Mouse (Mus musculus) WW6 (cell line): ENCODE results near the gene Rab22a.
"Not testable (repeated sequence)": the region's sequence is repeated elsewhere in the genome, so short reads cannot be mapped to it uniquely, and the experiment has no call there.

ENCODE experiments used
- DNase-seq: peaks from one replicate; pipeline ENCODE4 v3.0.0-alpha.2; 2013; ENCODE audit warnings: low read depth, low spot score

Rab22a gene

DNA sequence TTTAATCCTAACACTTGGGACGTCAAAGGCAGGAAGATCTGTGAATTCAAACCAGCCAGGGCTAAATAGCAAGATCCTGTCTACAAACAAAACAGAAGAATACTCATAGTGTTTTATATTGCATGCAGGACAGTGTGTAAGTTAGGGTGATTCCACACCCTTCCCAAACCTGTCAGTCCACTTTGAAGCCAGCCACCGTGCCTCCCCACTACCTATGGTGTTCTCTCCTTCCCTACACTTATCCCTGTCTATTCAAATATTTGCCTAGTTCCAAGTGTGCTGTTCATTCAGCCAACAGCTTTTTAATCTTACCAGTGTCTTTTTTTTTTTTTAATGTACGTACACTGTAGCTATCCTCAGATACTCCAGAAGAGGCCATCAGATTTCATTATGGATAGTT lies 7.3 kb downstream of the Rab22a start:
- DNase-seq: no peak

DNA sequence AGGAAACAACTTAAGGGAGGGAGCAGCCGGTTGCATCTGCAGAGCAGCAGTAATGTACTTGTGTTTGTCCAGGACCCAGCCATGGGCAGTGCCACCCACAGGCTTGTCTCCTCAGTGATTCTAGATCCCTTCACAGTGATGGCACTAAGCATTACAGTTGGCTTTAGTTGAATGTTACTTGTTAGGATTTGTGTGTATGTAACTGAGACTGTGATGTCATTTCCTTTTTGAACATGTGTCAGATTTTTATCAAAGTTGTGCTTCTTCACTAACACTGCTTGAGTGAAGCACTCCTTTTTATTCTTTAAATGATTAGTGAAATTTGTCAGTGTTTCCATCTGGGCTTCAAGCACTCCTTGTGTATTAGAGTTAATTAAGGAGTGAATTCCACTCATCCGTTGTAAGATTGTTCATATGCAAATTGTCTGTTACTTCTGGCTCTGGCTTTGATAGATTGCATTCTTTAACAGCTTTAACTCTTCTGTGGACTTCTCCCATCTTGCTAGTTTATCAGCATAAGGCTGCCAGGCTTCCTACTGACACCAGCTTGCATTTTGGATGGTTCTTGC lies 12.9 kb downstream of the Rab22a start:
- no peak for DNase-seq

DNA sequence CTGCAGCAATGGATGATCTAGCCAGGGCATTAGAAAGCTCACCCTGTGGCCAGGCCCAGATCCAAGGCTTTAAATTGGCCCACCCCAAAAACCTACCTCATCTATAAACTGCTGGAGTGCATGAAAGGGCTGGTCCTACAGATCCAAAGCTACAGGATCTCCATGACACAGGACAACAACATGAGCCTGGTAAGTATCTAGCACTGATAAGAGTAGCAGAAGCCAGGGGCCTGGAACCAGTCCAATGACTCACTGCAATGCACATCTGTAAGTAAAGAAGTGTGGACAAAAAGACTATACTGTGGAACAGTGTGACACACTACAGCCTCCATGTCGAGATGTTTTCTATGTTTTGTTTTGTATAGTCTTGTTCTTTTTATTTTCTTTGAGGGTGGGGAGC lies 13.9 kb downstream of the Rab22a start:
- no peak for DNase-seq

DNA sequence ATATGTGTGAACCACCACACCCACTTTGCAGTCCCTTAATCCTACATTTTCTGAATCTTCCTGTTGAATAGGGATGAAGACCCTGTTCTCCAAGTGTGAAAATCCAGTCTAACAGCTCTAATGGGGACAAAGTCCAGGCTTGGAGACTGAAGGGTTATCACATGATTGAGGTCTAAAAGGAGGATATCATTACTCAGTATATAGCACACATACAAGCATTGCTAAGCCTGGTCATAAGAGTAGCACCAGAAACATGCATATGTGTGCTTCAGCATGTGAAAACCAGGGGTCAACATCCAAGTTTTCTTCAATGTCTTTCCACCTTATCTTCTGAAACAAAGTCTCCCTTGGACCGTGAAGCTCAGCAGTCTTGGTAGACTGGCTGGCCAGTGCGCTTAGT lies 19.0 kb downstream of the Rab22a start:
- no peak for DNase-seq

DNA sequence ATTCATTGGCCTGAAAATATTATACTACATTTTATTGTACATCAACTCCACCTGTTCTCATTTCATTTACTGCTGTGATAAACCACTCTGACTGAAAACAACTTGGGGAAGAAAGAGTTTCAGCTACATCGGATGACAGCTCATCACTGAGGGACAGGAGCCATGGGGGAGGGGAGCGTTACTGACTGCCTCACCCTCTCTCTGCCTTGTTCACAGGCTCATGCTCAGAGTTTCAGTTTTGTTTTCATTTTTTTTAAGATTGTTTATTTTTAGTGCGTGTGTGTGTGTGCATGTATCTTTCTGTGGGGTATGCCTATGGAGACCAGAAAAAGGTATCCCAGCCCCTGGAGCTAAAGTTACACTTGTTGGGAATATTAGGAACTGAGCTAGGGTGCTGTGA lies 19.7 kb downstream of the Rab22a start:
- no peak for DNase-seq

DNA sequence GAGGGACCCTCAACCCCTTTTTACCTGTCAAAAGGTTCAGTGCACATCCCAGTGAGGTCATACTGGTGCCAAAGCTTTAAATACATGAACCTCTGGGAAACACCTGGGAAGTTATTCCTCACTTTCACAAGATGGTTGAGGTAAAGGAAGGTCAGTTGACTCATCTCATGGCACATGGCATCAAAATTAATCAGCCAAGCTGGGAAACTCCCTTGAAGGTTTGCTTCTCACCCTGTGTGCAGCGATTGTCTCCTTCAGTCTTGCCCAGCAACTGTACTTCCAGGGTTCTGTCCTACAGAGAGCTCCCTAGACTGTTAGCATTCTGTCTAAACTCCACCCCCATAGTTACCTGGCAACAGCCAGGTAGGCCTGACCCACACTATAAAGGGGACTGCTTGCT lies 20.6 kb downstream of the Rab22a start:
- no peak for DNase-seq

DNA sequence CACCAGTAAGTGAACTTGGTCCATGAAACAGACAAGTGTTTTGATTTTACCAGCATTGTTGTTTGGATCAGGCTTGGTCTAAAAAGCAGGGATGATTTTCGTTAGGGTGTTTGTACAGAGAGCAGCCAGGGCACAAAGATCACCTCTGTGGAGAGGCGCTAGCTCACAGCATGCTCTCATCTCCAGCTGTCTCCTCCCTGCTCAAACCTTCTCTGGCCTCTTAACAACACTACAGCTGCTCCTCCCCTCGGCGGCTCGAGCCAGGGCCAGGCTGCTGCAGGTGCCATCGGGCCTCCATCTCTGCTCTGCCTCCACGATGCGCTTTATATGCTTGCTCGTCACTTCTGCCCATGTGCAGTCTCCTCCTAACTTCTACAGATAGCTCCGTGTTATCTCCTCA lies 23.2 kb downstream of the Rab22a start:
- no peak for DNase-seq

DNA sequence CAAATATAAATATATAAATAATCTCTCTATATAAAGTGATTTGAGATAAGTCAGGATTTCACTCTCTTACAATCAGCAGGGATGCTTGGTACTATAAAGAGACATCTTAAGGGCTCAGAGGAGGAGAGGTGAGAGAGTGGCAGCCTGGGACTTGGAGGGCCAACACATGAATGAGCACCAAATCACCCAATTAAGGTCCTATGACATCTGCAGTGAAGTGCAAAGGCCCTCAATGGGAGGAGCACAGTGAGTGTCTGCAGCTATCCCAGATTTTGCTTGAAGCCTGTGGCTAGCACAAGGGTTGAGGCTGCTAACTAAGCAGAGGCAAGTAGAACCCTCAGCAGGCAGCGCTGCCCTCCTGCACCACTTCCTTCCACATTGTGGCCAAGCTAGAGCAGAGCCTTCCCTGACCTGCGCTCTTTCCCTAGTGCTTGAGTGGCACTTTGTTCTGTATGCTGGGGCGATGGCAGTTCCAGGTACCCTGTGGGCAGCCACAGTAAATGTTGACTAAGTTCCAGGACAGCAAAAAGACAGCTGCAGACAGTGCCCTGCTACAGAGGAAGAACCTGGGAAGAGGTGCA lies 26.3 kb downstream of the Rab22a start:
- DNase-seq: no peak

DNA sequence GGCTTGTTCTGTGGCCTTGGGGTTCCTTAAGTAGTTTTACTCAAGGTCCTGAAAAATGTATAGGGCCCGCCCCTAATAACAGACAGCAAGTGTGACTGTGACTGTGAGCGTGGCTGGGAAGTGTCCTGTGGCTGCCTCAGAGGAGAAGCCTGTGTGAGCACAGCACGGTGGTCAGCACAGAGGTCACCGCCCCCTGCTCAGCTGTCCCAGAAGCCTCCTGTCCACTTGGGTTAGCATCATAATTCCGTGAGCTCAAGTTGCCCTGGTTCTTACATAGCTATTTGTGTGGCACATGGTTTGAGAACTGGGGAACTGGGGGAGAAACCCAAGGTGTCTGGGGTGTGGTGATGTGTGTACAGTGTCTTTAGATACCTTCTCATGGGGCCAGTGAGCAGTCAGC lies 27.8 kb downstream of the Rab22a start:
- no peak for DNase-seq

DNA sequence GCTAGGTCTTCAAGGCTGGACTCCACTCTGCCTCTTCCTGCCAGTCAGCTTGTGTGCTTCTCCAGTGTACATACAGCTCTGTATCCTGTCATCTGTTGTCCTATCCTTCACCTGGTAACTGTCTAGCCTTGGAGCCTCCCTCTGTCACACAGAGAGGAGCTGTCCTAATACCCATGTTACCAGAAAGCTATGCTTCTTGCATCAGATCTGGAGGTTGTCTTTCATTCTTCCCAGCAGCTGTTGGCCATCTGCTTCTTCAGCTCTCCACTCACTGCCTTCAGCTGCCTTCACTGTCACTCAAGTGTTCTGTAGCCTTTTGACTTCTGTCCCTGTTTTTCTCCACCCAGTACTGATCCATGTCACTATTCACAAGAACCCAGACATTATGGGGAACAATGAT lies 30.3 kb downstream of the Rab22a start:
- no peak for DNase-seq

DNA sequence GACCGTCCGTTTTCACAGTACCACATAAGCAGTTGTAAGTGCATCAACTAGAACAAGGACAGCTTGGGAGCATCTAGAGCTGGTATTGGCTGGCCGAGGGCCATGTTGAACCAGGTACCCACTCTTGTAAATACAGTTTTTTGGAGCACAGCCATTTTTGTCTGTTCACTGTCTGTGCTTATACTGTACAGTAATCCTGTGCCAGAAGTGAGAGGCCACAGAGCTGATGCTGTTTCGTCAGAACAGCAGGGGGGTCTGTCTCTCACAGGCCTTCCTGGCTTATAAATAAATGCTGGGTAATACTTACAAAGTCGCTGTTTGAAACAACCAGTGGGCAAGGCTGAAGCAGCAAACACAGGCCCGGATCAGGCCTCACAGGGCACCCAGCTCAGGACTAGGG lies 32.2 kb downstream of the Rab22a start:
- no peak for DNase-seq

DNA sequence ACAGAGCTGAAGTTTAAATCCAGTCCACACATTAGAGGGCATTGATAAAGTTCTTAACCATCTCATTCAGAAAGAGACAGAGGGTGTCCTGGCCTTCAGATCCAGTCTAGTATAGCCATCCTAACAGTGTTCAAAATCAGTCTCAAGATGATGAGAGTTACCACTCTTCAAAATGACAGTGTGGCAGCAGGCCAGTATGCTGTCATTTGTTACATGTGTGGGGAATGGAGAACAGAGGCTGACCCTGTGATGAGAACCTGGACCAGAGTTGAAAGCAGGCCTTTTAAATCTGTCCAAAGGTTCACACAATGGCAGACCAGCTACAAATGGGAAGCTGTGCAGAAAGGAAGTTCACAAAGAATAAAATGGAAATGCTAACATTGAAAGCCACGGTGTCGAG lies 33.1 kb downstream of the Rab22a start:
- no peak for DNase-seq

DNA sequence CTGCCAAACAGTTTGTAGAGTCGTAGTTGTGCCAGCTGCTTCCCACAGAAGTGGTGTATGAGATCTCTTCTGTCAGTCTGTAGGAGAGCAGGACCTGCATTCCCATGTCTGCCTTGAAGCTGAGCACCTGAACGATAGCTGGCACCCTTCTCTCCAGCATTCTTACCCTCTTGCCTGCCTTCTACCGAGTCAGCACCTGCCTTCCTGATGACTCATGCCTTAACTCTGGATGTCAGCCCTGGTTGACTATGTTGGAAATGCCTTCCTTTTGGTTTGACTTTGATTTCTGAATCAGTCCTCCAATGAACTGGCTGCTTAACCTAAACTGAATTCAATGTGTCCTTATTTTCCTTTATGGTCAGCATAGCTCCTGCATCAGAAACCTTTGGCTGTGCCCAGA lies 39.3 kb downstream of the Rab22a start:
- no peak for DNase-seq

DNA sequence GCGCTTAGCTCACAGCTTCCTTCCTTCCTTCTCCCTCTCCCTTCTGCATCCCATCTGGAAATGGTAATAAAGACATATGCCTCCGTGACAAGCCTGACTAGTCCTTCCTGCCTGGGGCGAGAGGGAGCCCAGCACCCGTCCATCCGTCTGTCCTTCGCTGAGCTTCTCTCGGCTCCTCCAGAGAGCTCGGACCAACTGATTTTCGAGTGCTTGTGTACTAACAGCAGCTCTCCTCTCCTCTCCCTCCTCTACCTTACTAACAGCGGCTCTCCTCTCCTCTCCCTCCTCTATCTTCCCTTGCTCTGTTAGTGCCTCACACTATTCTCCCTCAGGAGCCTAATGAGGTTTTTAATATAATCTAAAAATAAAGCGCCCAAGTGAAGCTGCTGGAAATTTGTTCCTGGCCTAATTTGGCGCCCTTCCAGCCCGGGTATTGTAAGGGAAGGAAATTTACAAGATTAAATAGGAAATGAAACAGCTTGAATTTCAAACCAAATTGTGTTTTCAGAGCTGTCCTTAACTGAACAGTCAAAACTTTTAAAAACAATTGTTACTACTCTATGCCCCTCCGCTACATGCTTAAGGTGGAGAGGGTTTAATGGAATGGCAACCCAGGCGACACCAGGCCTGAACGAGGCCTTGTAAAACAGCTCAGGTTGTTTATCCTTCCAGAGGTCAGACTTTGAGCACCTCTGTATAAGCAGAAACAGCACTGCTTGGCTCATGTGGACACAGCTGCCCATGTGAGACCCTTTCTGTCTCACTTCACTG lies 42.7 kb downstream of the Rab22a start:
- no peak for DNase-seq

DNA sequence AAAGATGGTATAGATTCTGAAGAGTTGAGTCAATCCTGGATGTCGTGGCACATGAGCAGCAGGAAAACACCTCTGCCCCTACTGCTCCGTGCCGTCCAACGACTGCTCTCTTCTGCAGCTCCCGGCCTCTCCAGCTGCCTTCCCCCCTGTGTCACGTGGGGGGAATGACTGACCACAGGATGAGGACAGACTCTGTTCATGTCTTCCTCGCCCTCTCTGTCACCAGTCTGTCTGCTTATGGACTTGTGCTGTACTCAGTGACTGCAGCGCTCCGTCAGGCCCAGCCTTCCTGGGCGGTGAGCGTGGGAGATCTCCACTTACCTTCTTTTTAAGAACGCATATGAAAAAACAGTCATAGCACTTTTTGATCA lies 43.3 kb downstream of the Rab22a start:
- no peak for DNase-seq

DNA sequence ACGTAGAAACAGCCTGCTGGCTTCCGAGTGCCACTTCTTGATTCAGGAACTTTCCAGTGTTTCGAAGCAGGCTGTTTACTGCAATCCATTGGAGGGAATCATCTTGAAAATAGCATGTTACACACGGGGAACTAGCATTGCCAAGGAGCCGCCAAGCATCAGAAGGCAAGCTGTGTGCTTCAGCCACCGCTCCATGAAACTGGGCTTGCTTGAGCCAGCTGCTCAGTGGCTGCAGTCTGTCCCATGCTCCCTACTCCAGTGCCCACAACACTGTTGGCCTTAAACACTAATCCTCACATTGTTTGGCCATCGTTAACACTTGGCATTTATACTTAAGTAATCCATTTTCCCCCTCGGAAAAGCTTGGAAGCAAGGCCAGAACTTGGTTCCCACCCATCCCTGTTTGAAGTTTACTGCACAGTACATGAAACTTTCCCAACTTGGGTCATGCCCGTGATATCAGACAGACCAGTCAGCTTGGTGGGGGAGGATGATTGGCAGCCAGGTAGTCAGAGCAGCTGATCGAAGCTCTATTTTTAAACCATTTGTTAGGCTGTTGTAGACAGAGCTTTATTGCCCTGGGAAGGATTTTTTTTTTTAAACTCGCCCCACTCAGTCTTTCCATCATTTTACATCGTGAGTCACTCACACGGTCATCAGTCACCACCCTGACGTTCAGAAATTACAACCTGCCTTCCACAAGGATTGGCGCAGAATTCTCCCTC lies 46.4 kb downstream of the Rab22a start:
- DNase-seq: no peak

DNA sequence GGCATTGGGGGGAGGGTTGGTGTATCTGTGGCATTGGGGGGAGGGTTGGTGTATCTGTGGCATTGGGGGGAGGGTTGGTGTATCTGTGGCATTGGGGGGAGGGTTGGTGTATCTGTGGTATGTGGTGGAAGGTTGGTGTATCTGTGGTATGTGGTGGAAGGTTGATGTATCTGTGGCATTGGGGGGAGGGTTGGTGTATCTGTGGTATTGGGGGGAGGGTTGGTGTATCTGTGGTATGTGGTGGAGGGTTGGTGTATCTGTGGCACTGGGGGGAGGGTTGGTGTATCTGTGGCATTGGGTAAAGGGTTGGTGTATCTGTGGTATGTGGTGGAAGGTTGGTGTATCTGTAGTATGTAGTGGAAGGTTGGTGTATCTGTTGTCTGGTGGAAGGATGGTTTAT lies 48.1 kb downstream of the Rab22a start:
- not testable (repeated sequence) for DNase-seq

DNA sequence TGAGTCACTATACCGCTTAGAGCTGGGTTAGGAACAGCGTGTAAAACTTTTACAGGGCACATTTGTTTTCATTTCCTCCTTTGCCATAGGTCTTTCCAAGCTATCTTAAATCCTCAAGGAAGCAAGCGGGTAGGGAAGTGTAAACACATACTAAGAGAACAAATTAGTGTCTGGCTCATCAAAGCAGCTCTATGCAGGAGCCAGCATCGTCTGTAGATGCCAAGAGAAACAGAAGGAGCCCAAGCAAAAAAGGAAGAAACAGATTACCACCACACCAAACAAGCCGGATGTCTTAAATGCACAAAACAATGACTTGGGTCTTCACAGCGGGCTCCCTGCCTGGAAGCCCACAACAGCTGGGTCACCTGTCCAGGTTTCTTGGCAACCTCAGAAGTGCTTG lies 50.6 kb downstream of the Rab22a start:
- no peak for DNase-seq

DNA sequence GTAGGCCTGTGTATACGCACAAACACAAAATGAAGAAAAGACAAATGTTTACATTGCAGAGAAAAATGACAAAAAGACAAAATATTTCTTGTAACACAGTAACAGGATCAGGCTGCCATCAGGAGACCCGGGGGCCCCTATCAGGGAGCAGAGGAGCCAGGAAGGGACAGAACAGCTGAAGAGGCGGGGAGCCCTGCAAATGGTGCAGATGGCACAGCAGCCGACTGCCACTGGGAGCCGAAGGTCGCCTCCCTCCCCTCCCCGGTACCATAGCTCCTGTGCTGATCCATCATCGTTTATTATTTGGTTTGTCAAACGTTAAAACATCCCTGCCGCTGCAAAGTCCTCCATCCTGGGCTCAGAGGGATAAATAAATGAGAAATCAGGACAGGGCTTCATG lies 53.1 kb downstream of the Rab22a start:
- no peak for DNase-seq

DNA sequence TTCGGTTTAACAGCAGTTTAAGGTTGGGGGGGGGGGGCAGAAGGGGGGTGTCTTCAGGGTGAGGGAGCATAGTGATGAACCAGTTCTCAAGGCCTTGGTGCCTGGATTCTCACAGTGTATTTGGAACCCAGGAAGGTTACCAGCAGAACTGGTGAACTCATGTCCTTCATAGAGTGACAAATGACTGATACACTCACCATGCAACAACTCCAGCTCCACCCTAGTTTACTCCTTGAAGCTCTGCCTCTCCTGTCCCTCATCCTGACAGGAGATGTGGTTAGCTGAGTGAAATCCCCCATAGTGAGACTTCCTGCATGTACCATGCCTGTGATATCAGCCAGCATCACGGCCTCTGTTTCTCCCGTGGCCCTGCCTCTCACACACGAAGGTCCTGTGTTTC lies 53.7 kb downstream of the Rab22a start:
- DNase-seq: no peak

DNA sequence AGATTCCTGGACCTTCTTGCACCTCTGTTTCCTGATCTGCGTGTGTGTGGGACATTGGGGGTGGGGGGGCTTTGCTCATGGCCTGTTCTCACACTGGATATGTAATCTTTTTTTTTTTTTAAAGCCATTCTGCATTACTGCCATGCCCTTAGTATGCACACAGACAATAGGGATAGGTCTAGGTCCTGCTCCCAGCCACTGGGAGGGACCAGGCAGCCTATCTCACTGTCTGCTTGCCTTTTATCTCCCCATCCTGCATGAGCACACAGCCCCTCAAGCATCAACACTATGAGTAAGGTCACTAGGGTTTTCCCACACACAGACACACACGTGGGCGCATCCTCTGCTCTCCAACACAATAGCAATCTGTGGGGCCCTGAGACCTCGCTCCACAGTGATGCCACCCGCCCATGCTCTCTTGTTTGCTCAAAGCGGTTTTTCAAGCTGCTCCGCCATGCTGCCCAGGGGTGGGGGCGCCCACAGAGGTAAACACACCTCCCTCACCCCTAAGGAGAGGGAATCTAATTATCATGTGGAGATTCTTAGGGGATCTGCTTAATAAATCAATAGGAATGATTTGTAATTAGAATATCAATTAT lies 55.2 kb downstream of the Rab22a start:
- no peak for DNase-seq

DNA sequence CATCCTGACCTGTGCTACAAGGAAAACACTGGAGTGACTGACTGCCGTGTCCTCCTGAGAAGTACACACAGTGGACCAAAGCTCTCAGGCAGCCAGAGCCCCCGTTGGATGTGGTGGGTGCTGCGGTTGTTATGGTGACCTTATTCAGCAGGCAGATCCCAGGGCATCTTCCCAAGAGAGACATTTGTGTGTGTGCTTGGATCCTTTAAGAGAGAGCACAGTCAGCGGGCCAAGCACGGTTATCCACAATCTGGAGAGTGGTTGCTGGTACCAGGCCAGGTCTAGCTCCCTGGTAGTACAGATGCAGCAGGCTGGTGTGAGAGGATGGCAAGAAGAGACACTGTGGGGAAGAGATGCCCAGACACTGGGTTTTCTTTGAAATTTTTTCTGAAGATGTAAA lies 57.4 kb downstream of the Rab22a start:
- no peak for DNase-seq
